Mouse (Mus musculus): ENCODE results near the gene Gdpd2. TPM values are rescaled to one million over a fixed set of nuclear protein-coding genes. Genes with fewer than 3 reads are reported as not detected.

The Gdpd2 gene
- polyA plus RNA-seq, 1 experiment = 14.4 TPM

DNA sequence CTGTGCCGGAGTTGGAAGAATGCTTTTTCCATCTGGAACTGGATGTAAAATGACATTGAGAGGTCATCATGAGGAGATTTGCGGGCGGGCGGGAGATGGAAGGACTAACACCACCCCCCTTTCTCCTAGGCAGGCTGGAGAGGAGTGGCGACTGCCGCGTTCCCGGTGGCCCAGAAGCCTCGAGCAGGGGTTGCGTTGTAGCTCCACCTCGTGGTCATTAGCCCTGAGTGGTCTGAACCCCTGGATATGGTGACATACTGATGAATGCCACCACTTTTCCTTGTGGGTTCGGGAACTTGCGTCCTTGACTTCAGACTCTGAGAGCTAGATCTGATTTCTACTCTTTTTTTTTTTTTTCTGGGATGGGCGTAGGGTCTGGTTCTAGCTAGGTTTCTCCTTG, 9.2 kb downstream of the Gdpd2 start:
- TF ChIP-seq POLR2A (IDR thresholded peaks at IDR 0.05; ENCODE audit: extremely low read depth, insufficient read depth, low read length) (no peak), CTCF (IDR thresholded peaks at IDR 0.05; ENCODE audit: extremely low read depth, insufficient read depth, low read length) (peak; percentile 56)
- Histone ChIP-seq H3K4me3 (ENCODE audit: insufficient read depth, low read length) (peak overlapping the region; percentile 54), H3K27ac (ENCODE audit: insufficient read depth, low read length) (no peak overlapping the region; the same call in 1 of the 2 replicates), H3K4me1 (ENCODE audit: control insufficient read depth, insufficient read depth, low read length) (no peaks in the 10 kb centered on the region; the same call in 1 of the 2 replicates)

DNA sequence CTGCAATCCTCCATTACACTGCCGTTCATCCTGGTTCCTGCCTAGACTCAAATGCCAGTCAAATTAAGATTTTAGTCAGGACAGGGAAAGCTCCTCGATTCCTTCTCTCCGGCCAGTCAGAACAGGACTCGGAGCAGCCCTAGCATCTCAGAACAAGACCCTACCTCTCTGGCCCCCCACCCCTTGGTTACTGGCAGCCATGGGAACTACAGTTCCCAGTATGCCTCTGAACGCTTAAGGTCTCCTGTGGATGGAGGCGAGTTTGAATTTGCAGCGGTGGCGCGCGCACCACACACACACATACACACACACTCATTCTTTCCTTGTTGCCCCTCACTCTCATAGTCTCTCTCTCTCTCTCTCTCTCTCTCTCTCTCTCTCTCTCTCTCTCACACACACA, 9.8 kb downstream of the Gdpd2 start:
- H3K27ac ChIP-seq (ENCODE audit: insufficient read depth, low read length) = no peak overlapping the region; the same call in 1 of the 2 replicates

DNA sequence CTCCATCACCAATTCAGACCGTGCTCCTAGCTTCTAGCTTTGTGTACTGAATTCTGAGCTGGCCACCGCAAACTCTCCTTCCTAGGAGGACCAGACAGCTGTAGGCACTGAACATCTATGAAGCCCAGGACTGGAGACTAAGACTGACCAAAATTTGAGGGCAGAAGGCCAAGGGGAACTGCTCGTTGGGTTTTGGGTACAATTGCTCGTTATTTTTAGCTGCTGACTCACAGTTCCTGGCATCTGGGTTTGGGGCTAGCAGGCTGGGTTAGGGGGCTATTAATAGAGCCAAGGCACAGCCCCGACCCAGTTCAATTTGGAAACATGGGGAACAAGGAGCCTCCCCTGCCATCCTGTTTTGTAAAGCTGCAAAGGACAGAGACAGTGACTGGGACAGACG, 11.1 kb downstream of the Gdpd2 start:
- Histone ChIP-seq H3K4me3 (ENCODE audit: insufficient read depth, low read length) (no peak overlapping the region), H3K4me1 (ENCODE audit: control insufficient read depth, insufficient read depth, low read length) (no peaks in the 10 kb centered on the region; the same call in 1 of the 2 replicates), H3K27ac (ENCODE audit: insufficient read depth, low read length) (no peak overlapping the region)
- TF ChIP-seq POLR2A (IDR thresholded peaks at IDR 0.05; ENCODE audit: extremely low read depth, insufficient read depth, low read length) (no peak), CTCF (IDR thresholded peaks at IDR 0.05; ENCODE audit: extremely low read depth, insufficient read depth, low read length) (no peak)

More for the DNA sequence above, 9.8 kb downstream of the Gdpd2 start:
- peak overlapping the region; percentile 54 for H3K4me3 ChIP-seq (ENCODE audit: insufficient read depth, low read length)
- no peaks in the 10 kb centered on the region; the same call in 1 of the 2 replicates for H3K4me1 ChIP-seq (ENCODE audit: control insufficient read depth, insufficient read depth, low read length)
- TF ChIP-seq CTCF (IDR thresholded peaks at IDR 0.05; ENCODE audit: extremely low read depth, insufficient read depth, low read length) (no peak), POLR2A (IDR thresholded peaks at IDR 0.05; ENCODE audit: extremely low read depth, insufficient read depth, low read length) (peak; percentile 34; the same call in 1 of the 2 replicates)

GRCm38 (mm10) chrX:100741940-100742339, 12.3 kb downstream of the Gdpd2 start:
- H3K27ac ChIP-seq (ENCODE audit: insufficient read depth, low read length) = no peak overlapping the region
- no peak overlapping the region for H3K4me3 ChIP-seq (ENCODE audit: insufficient read depth, low read length)
- TF ChIP-seq CTCF (IDR thresholded peaks at IDR 0.05; ENCODE audit: extremely low read depth, insufficient read depth, low read length) (peak; percentile 37; the same call in 1 of the 2 replicates), POLR2A (IDR thresholded peaks at IDR 0.05; ENCODE audit: extremely low read depth, insufficient read depth, low read length) (no peak)
- no peaks in the 10 kb centered on the region; the same call in 1 of the 2 replicates for H3K4me1 ChIP-seq (ENCODE audit: control insufficient read depth, insufficient read depth, low read length)

GRCm38 (mm10) chrX:100765855-100766254, 36.2 kb downstream of the Gdpd2 start:
- Histone ChIP-seq H3K4me1 (ENCODE audit: control insufficient read depth, insufficient read depth, low read length) (no peaks in the 10 kb centered on the region), H3K4me3 (ENCODE audit: insufficient read depth, low read length) (no peak overlapping the region), H3K27ac (ENCODE audit: insufficient read depth, low read length) (no peak overlapping the region)
- no peak for TF ChIP-seq POLR2A (IDR thresholded peaks at IDR 0.05; ENCODE audit: extremely low read depth, insufficient read depth, low read length)
- TF ChIP-seq CTCF (IDR thresholded peaks at IDR 0.05; ENCODE audit: extremely low read depth, insufficient read depth, low read length) = 0 out of 2 replicates have a peak, but pooled peaks have one; percentile 10

- Histone ChIP-seq H3K4me1 (ENCODE audit: control insufficient read depth, insufficient read depth, low read length) (no peaks in the 10 kb centered on the region; the same call in 1 of the 2 replicates), H3K27ac (ENCODE audit: insufficient read depth, low read length) (peak within 1 kb of the TSS; percentile 87), H3K4me3 (ENCODE audit: insufficient read depth, low read length) (peak within 1 kb of the TSS; percentile 99)
- TF ChIP-seq CTCF (IDR thresholded peaks at IDR 0.05; ENCODE audit: extremely low read depth, insufficient read depth, low read length) (no peak), POLR2A (IDR thresholded peaks at IDR 0.05; ENCODE audit: extremely low read depth, insufficient read depth, low read length) (peak; percentile 95)
Observed at GRCm38 (mm10) chrX:100767181-100767884, 37.7 kb downstream of the Gdpd2 start, which contains the start of gene Dlg3. Dlg3 (plus strand) TSS chrX:100767722.

DNA sequence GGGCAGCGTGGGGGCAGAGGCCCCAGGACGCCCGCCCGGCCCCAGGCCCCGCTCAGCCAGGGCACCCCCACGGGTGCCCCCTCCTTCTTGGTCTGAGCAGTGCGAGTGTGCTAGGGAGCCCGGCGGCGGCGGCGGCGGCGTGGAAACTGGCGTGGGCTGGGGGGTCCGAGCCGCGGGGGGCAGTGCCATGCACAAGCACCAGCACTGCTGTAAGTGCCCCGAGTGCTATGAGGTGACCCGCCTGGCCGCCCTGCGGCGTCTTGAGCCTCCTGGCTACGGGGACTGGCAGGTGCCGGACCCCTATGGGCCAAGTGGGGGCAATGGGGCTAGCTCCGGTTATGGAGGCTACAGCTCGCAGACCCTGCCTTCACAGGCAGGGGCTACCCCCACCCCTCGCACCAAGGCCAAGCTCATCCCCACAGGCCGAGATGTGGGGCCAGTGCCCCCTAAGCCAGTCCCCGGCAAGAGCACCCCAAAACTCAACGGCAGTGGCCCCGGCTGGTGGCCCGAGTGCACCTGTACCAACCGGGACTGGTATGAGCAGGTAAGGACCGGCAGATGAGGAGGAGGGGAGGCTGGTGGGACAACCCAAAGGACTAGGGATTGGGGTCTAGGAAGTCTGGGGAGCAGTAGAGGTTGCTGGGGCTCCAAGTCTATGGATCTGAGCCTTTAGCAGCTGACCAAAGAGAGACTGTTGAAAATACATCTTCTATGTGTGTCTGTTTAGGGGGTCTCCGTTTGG, 38.4 kb downstream of the Gdpd2 start:
- H3K27ac ChIP-seq (ENCODE audit: insufficient read depth, low read length) = peak overlapping the region; percentile 87
- H3K4me1 ChIP-seq (ENCODE audit: control insufficient read depth, insufficient read depth, low read length) = no peaks in the 10 kb centered on the region; the same call in 1 of the 2 replicates
- peak overlapping the region; percentile 99 for H3K4me3 ChIP-seq (ENCODE audit: insufficient read depth, low read length)

DNA sequence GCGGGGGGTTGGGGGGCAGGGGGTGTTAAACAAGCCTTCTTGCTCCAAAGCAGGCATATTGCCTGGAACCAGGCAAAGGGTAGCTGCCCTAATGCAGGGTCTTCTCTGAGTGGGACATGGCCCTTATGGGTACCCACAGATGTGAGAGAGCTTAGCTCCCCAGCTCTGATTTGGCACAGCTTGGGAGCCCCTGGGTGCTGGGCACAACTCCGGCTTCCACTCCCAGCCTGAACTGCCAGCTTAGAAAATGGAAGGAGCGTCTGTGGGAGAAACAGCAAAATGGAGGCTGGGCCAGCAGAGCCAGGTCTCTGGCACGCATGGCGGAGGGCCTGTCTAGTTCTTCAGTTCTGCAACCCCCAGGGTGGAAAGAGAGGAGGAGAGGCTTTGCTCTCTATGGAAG, 39.6 kb downstream of the Gdpd2 start:
- TF ChIP-seq POLR2A (IDR thresholded peaks at IDR 0.05; ENCODE audit: extremely low read depth, insufficient read depth, low read length) (no peak), CTCF (IDR thresholded peaks at IDR 0.05; ENCODE audit: extremely low read depth, insufficient read depth, low read length) (no peak)
- H3K4me1 ChIP-seq (ENCODE audit: control insufficient read depth, insufficient read depth, low read length) = no peaks in the 10 kb centered on the region; the same call in 1 of the 2 replicates
- H3K27ac ChIP-seq (ENCODE audit: insufficient read depth, low read length) = peak overlapping the region; percentile 84
- H3K4me3 ChIP-seq (ENCODE audit: insufficient read depth, low read length) = peak overlapping the region; percentile 99

More for the DNA sequence above, 38.4 kb downstream of the Gdpd2 start:
- TF ChIP-seq POLR2A (IDR thresholded peaks at IDR 0.05; ENCODE audit: extremely low read depth, insufficient read depth, low read length) (no peak), CTCF (IDR thresholded peaks at IDR 0.05; ENCODE audit: extremely low read depth, insufficient read depth, low read length) (no peak)

DNA sequence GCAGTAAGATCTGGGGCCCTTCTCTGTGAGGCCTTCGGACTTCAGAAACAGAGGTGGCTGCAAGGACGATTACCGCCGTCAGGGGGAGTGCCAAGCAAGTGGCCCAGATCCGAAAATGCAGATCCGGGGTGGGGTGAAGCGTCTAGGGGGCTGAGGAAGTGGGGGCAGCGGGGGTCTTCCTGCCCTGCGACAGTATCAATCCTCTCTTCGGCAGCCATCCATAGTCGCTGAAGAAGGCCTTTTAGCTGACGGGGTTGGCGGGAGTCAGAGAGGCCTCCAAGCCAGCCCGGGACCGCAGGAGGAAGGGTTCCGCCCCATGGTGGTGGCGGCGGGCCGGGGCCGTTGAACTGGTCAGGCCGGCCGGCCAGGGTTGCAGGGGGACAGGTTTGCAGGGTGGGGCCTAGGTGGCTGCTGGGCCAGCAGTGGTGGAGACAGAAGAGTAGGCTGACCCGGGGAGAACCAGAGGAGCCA, 44.7 kb downstream of the Gdpd2 start:
- Histone ChIP-seq H3K4me3 (ENCODE audit: insufficient read depth, low read length) (peak overlapping the region; percentile 29), H3K4me1 (ENCODE audit: control insufficient read depth, insufficient read depth, low read length) (peaks cover 2% of the 10 kb centered on the region), H3K27ac (ENCODE audit: insufficient read depth, low read length) (no peak overlapping the region)
- TF ChIP-seq CTCF (IDR thresholded peaks at IDR 0.05; ENCODE audit: extremely low read depth, insufficient read depth, low read length) = peak; percentile 35; the same call in 1 of the 2 replicates
- TF ChIP-seq POLR2A (IDR thresholded peaks at IDR 0.05; ENCODE audit: extremely low read depth, insufficient read depth, low read length) = no peak

All from cortical plate, adult 2 months (tissue).